Comparison of ENCODE assay signal across 7 mouse cellular contexts in the genomic region with DNA sequence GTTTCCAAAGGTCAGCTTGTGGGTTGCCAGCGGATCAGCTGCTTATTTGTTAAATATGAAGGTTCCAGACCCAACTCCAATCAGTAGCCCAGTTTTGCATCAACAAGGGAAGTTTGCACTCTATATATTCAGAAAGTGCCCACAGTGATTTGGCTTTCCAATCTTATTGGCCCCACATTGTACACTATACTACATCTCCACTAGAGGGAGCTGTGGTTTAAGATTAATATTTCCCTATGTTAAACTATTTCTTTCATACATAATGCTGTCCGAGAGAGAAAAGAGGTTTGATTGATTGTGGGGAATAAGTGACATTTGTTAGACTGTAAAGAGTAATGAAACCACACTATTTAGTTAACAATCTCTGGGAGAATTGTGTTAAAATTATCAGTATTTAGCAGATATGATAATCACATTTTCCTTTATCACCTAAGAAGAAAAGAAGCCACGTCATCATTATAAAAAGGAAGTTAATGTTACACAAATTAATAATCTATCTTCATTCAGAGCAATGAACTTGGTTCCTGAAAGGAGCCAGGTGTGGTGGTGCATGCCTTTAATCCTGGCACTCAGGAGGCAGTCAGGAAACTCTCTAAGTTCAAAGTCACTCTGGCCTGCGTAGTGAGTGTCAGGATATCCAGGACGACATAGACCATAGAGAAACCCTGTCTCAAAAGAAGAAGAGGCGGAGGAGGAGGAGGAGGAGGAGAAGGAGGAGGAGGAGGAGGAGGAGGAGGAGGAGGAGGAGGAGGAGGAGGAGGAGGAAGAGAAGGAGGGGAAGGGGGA. TPM values are rescaled to one million over a fixed set of nuclear protein-coding genes. Genes with fewer than 3 reads are reported as not detected.
DNase-seq lines count a peak whose midpoint lies in the region; ATAC-seq and TF ChIP-seq lines count a peak whose summit lies in the region.

No protein-coding gene starts in this region.

- TF ChIP-seq POLR2A in MEL (IDR thresholded peaks at IDR 0.05; ENCODE audit: control insufficient read depth in 1 of 2, insufficient read depth in 1 of 2, low read depth in 1 of 2, low read length in 2 of 2, poor library complexity in 1 of 2) = no peak

- TF ChIP-seq RAD21 in MEL (IDR thresholded peaks at IDR 0.05; ENCODE audit: low read depth, low read length) = peak; percentile 97

- DNase-seq in left cerebral cortex, postnatal 25 days (ENCODE audit: low spot score in 2 of 2) = peak; percentile 13 to 22
- no peak for DNase-seq in left cerebral cortex, postnatal 4 days
- peak; percentile 63 for DNase-seq in MEL (ENCODE audit: low read depth, low spot score)
- no peak for DNase-seq in spleen, adult 12 weeks (ENCODE audit: low spot score)
- no peak for DNase-seq in heart, adult 11 months

- no peak overlapping the region for H3K9ac ChIP-seq in MEL (ENCODE audit: control insufficient read depth, low read depth, low read length, poor library complexity, severe bottlenecking)

- intact Hi-C loops in left cerebral cortex, postnatal 25 days (cut with DNase I) = loop anchor here (1.0 to 2.0 kb wide), 3 partner anchors 52 to 118 kb away; a partner anchor contains a TSS
- intact Hi-C loops in left cerebral cortex, postnatal 4 days (cut with DNase I) = loop anchor here (5.0 kb wide), 1 partner anchor 80 kb away; no protein-coding TSS in a partner anchor

- peaks cover 0 to 6% of the 10 kb centered on the region in 2 experiments; a peak in 2 of 4 replicates for H3K36me3 ChIP-seq in MEL (ENCODE audit: control insufficient read depth in 1 of 2, insufficient read depth in 2 of 2, low read length in 2 of 2)

- peaks cover 0 to 5% of the 10 kb centered on the region in 2 experiments; a peak in 2 of 4 replicates for H3K4me1 ChIP-seq in MEL (ENCODE audit: control insufficient read depth in 1 of 2, insufficient read depth in 2 of 2, low read length in 2 of 2)

- H3K27ac ChIP-seq in MEL (ENCODE audit: control insufficient read depth, low read depth, low read length) = no peak overlapping the region

- H3K4me3 ChIP-seq in MEL (ENCODE audit: control insufficient read depth in 1 of 2, insufficient read depth in 1 of 2, low read depth in 2 of 2, low read length in 2 of 2) = peak overlapping the region; percentile 3 to 33; a peak in 3 of 4 replicates

- TF ChIP-seq EP300 in MEL (IDR thresholded peaks at IDR 0.05; ENCODE audit: low read depth in 1 of 2, low read length in 2 of 2) = no peak

- peak; percentile 90 for ATAC-seq in common myeloid progenitor, adult 5-6 weeks (replicated peaks; ENCODE audit: low read depth, poor library complexity, severe bottlenecking)
- peak; percentile 95 for ATAC-seq in megakaryocyte progenitor cell, adult 5-6 weeks (replicated peaks; ENCODE audit: poor library complexity)

- H3K27me3 ChIP-seq in MEL (ENCODE audit: control insufficient read depth in 1 of 2, insufficient read depth in 2 of 2, low read length in 2 of 2) = peaks cover 0 to 4% of the 10 kb centered on the region in 2 experiments; a peak in 2 of 4 replicates

- peak in 2 of 3 experiments; percentile 53 to 92; a peak in 4 of 6 replicates for TF ChIP-seq CTCF in MEL (IDR thresholded peaks at IDR 0.05 in 2 of 3, conservative IDR thresholded peaks at IDR 0.05 in 1 of 3; ENCODE audit: control insufficient read depth in 1 of 3, insufficient read depth in 1 of 3, low read depth in 2 of 3, low read length in 3 of 3, poor library complexity in 1 of 3, severe bottlenecking in 1 of 3)

- no peaks in the 10 kb centered on the region for H3K79me2 ChIP-seq in MEL (ENCODE audit: control insufficient read depth, insufficient read depth, low read length, poor library complexity)

- H3K9me3 ChIP-seq in MEL (replicated peaks; ENCODE audit: insufficient read depth, low read length) = no peaks in the 10 kb centered on the region

TF ChIP-seq in MEL, 35 proteins besides CTCF, POLR2A, EP300 and RAD21:
- TF ChIP-seq RCOR1 (IDR thresholded peaks at IDR 0.05; ENCODE audit: low read depth, low read length) (0 out of 2 replicates have a peak, but pooled peaks have one; percentile 22), NELFE (IDR thresholded peaks at IDR 0.05; ENCODE audit: low read depth, low read length) (no peak), SIN3A (IDR thresholded peaks at IDR 0.05; ENCODE audit: low read length) (0 out of 2 replicates have a peak, but pooled peaks have one; percentile 26), NRF1 (IDR thresholded peaks at IDR 0.05; ENCODE audit: insufficient read depth, low read depth, low read length, poor library complexity, severe bottlenecking) (no peak), KAT2A (conservative IDR thresholded peaks at IDR 0.05; ENCODE audit: low read depth, low read length) (no peak), CHD1 (IDR thresholded peaks at IDR 0.05; ENCODE audit: low read depth, low read length) (no peak), ZC3H11A (IDR thresholded peaks at IDR 0.05; ENCODE audit: low read depth, low read length) (peak; percentile 98), CHD2 (IDR thresholded peaks at IDR 0.05; ENCODE audit: low read length) (no peak), GATA1 (IDR thresholded peaks at IDR 0.05; ENCODE audit: low read depth, low read length) (peak; percentile 55), SMC3 (IDR thresholded peaks at IDR 0.05; ENCODE audit: low read depth, low read length) (peak; percentile 98), USF2 (IDR thresholded peaks at IDR 0.05; ENCODE audit: borderline replicate concordance in 1 of 2, insufficient read depth in 1 of 2, low read depth in 1 of 2, low read length in 2 of 2) (no peak), POLR2AphosphoS5 (IDR thresholded peaks at IDR 0.05; ENCODE audit: borderline replicate concordance, low read depth, low read length) (no peak)

RNA-seq across cellular contexts. Expression of a gene that starts 44.8 kb away (rescaled TPM):
- 10 to 100 TPM; 48.1 to 48.2 TPM for total RNA-seq in left cerebral cortex, postnatal 25 days (2021)
- 10 to 100 TPM; 78.4 to 90.2 TPM for total RNA-seq in left cerebral cortex, postnatal 4 days (2021)
- 26.9 and 29.8 TPM in 2 replicates for total RNA-seq in MEL (2012; rRNA removed)
- 10 to 100 TPM in 1 of 2 experiments, not detected in 1; 25.6 TPM for polyA plus RNA-seq in MEL (2012; ENCODE audit: insufficient read depth in 1 of 2, insufficient read length in 2 of 2, low read depth in 1 of 2, low replicate concordance in 2 of 2, missing spikeins in 1 of 2)
- 24.9 and 32.4 TPM in 2 replicates for total RNA-seq in common myeloid progenitor, adult 5-6 weeks (2017)
- 23.4 and 34.0 TPM in 2 replicates for total RNA-seq in megakaryocyte progenitor cell, adult 5-6 weeks (2015)
- 11.2 and 18.7 TPM in 2 replicates for total RNA-seq in megakaryocyte progenitor cell, adult 5-6 weeks (2017)

RNA-seq across cellular contexts. Expression of a gene that starts 51.4 kb away (rescaled TPM):
- total RNA-seq in left cerebral cortex, postnatal 25 days (2021) = under 1 TPM in 1 of 2 experiments, not detected in 1; 0.18 TPM
- total RNA-seq in left cerebral cortex, postnatal 4 days (2021) = under 1 TPM in 1 of 2 experiments, not detected in 1; 0.12 TPM
- total RNA-seq in MEL (2012; rRNA removed) = 0.04 and 0.07 TPM in 2 replicates
- polyA plus RNA-seq in MEL (2012; ENCODE audit: insufficient read depth in 1 of 2, insufficient read length in 2 of 2, low read depth in 1 of 2, low replicate concordance in 2 of 2, missing spikeins in 1 of 2) = under 1 TPM in 1 of 2 experiments, not detected in 1; 0.03 TPM
- total RNA-seq in common myeloid progenitor, adult 5-6 weeks (2017) = 14.5 and 15.6 TPM in 2 replicates
- total RNA-seq in megakaryocyte progenitor cell, adult 5-6 weeks (2015) = 1.8 and 2.9 TPM in 2 replicates
- 3.2 and 4.6 TPM in 2 replicates for total RNA-seq in megakaryocyte progenitor cell, adult 5-6 weeks (2017)

Comparison
In these comparisons a context has a peak if more than half of its experiments do, and no peak if none do; other contexts are left out.
1. DNase-seq: peak in left cerebral cortex, postnatal 25 days (2 of 2) and MEL (single experiment); none in left cerebral cortex, postnatal 4 days (single experiment), spleen, adult 12 weeks (single experiment) and heart, adult 11 months (single experiment).